Mouse (Mus musculus): ENCODE measurements at regions not wholly inside any gene's neighbourhood (a gene's known extent, or its start where the extent isn't known, plus 50 kb on each side); places are given as distances from the start of the nearest gene placed in this dataset.
"Not testable (repeated sequence)": the region's sequence is repeated elsewhere in the genome, so short reads cannot be mapped to it uniquely, and the experiment has no call there.

DNA sequence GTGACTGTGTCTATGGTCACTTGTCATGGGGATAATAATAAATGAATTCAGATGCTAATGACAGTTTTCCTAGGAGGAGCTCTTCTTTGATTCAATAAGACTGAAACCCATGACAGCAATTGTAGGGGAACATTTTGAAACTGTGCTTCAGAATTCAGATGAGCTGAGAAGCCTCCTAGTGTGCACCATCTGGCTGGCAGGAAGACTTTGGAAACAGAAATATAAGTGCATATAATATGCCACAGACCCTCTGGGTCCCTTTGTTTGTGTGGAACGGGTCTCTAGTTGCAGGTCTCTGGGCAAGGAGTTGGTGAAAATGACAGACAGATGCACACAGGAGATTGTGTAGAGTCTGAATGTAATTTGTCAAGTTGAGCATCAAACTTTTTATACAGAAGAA, 1043.3 kb upstream of the Cntnap5a start:
- ATAC-seq = peak; percentile 65; the same call in 1 of the 2 replicates
- Histone ChIP-seq H3K4me1 (ENCODE audit: control insufficient read depth, insufficient read depth, low read depth, low read length) (no peaks in the 10 kb centered on the region), H3K9me3 (ENCODE audit: control insufficient read depth, low read length) (no peaks in the 10 kb centered on the region), H3K4me2 (ENCODE audit: low read length) (no peak overlapping the region), H3K27ac (ENCODE audit: low read depth, low read length) (no peak overlapping the region), H3K36me3 (ENCODE audit: control insufficient read depth, insufficient read depth, low read length) (no peaks in the 10 kb centered on the region), H3K9ac (ENCODE audit: low read depth, low read length) (no peak overlapping the region), H3K27me3 (replicated peaks; ENCODE audit: control insufficient read depth, insufficient read depth, low read length) (no peaks in the 10 kb centered on the region), H3K4me3 (ENCODE audit: low read length) (no peak overlapping the region)
- 34% methylated on average over 1 of the region's 1 CpGs for WGBS

GRCm38 (mm10) chr1:114641854-114642253, 1042.7 kb upstream of the Cntnap5a start:
- H3K9ac ChIP-seq (ENCODE audit: low read depth, low read length); H3K27ac ChIP-seq (ENCODE audit: low read depth, low read length); H3K4me1 ChIP-seq (ENCODE audit: control insufficient read depth, insufficient read depth, low read depth, low read length); H3K4me2 ChIP-seq (ENCODE audit: low read length); H3K9me3 ChIP-seq (ENCODE audit: control insufficient read depth, low read length); H3K36me3 ChIP-seq (ENCODE audit: control insufficient read depth, insufficient read depth, low read length); H3K4me3 ChIP-seq (ENCODE audit: low read length); ATAC-seq; H3K27me3 ChIP-seq (replicated peaks; ENCODE audit: control insufficient read depth, insufficient read depth, low read length): not testable (repeated sequence)

DNA sequence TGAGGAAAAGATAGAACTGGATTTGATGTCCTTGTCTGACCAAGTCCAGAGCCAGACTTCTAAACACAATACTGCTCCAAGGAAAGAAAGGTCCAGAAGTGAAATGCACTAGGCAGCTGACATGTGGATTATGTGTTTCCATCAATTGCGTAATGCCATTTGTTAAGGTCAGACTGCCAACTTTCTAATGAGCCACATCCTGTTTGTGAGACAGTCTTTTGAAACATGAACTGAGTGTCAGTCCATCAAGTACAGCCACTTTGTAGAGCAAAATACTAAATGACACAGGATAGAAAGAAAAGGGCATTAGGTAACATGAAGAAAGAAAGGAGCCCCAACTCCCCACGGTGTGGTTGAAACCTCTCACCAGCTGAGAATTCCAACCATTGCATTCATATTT, 1010.6 kb upstream of the Cntnap5a start:
- ATAC-seq = no peak
- H3K4me1 ChIP-seq (ENCODE audit: control insufficient read depth, insufficient read depth, low read depth, low read length) = no peaks in the 10 kb centered on the region
- no peak overlapping the region for H3K4me2 ChIP-seq (ENCODE audit: low read length)
- H3K9ac ChIP-seq (ENCODE audit: low read depth, low read length) = no peak overlapping the region
- H3K9me3 ChIP-seq (ENCODE audit: control insufficient read depth, low read length) = no peaks in the 10 kb centered on the region
- no peaks in the 10 kb centered on the region for H3K27me3 ChIP-seq (replicated peaks; ENCODE audit: control insufficient read depth, insufficient read depth, low read length)
- H3K36me3 ChIP-seq (ENCODE audit: control insufficient read depth, insufficient read depth, low read length) = no peaks in the 10 kb centered on the region
- WGBS = 43% methylated on average over 2 of the region's 2 CpGs
- no peak overlapping the region for H3K4me3 ChIP-seq (ENCODE audit: low read length)
- H3K27ac ChIP-seq (ENCODE audit: low read depth, low read length) = no peak overlapping the region

DNA sequence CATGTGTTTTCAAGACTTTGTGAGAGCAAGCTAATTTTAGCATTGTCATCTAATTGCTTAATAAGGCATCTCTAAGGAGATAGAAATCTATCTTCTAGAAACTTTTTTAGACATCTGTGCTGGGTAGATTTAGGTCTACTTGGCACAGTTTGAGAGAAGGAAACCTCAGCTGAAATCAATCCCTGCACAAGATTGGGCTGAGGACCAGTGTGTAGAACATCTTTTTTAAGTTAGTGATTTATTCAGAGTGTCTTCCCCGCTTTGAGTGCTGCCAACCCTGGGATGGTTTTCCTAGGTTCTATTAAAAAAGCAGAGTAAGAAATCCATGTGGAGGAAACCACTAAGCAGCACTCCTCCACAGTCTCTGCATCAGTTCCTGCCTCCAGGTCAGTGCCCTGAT, 1003.3 kb upstream of the Cntnap5a start:
- H3K9ac ChIP-seq (ENCODE audit: low read depth, low read length) = no peak overlapping the region
- no peaks in the 10 kb centered on the region for H3K27me3 ChIP-seq (replicated peaks; ENCODE audit: control insufficient read depth, insufficient read depth, low read length)
- no peak overlapping the region for H3K4me2 ChIP-seq (ENCODE audit: low read length)
- ATAC-seq = no peak
- H3K4me3 ChIP-seq (ENCODE audit: low read length) = no peak overlapping the region
- H3K4me1 ChIP-seq (ENCODE audit: control insufficient read depth, insufficient read depth, low read depth, low read length) = no peaks in the 10 kb centered on the region
- no peaks in the 10 kb centered on the region for H3K36me3 ChIP-seq (ENCODE audit: control insufficient read depth, insufficient read depth, low read length)
- 96% methylated on average over 1 of the region's 1 CpGs for WGBS
- H3K9me3 ChIP-seq (ENCODE audit: control insufficient read depth, low read length) = no peaks in the 10 kb centered on the region
- no peak overlapping the region for H3K27ac ChIP-seq (ENCODE audit: low read depth, low read length)

DNA sequence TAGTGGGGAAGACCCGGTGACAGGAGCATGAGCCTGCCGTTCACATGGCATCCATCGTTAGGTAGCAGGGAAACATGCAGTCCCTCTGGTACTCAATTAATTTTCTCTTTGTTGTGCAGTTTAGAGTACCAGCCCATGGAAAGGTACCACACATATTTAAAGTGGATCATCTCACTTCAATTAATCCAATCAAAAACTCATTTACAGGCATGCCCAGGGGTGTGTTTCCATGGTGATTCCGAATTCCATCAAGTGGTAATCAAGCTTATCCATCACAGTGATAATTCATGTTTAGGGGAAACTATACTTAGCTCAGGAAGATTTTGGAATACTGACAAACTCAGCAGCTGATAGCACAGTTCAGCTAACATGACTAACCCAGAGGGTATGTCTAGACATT, 963.4 kb upstream of the Cntnap5a start:
- Histone ChIP-seq H3K9me3 (ENCODE audit: control insufficient read depth, low read length) (no peaks in the 10 kb centered on the region), H3K4me3 (ENCODE audit: low read length) (no peak overlapping the region), H3K9ac (ENCODE audit: low read depth, low read length) (no peak overlapping the region), H3K27me3 (replicated peaks; ENCODE audit: control insufficient read depth, insufficient read depth, low read length) (no peaks in the 10 kb centered on the region), H3K36me3 (ENCODE audit: control insufficient read depth, insufficient read depth, low read length) (no peaks in the 10 kb centered on the region), H3K4me2 (ENCODE audit: low read length) (no peak overlapping the region), H3K27ac (ENCODE audit: low read depth, low read length) (no peak overlapping the region), H3K4me1 (ENCODE audit: control insufficient read depth, insufficient read depth, low read depth, low read length) (no peaks in the 10 kb centered on the region)
- peak; percentile 78 for ATAC-seq
- WGBS = 56% methylated on average over 4 of the region's 4 CpGs

- Histone ChIP-seq H3K9ac (ENCODE audit: low read depth, low read length) (no peak overlapping the region), H3K4me3 (ENCODE audit: low read length) (no peak overlapping the region), H3K36me3 (ENCODE audit: control insufficient read depth, insufficient read depth, low read length) (no peaks in the 10 kb centered on the region), H3K4me2 (ENCODE audit: low read length) (no peak overlapping the region), H3K27me3 (replicated peaks; ENCODE audit: control insufficient read depth, insufficient read depth, low read length) (no peaks in the 10 kb centered on the region), H3K27ac (ENCODE audit: low read depth, low read length) (no peak overlapping the region), H3K9me3 (ENCODE audit: control insufficient read depth, low read length) (no peaks in the 10 kb centered on the region), H3K4me1 (ENCODE audit: control insufficient read depth, insufficient read depth, low read depth, low read length) (no peaks in the 10 kb centered on the region)
- no peak for ATAC-seq
These were observed 955.4 kb upstream of the Cntnap5a start for GRCm38 (mm10) chr1:114729167-114729566.
